Mouse (Mus musculus): ENCODE data around the gene Vamp2. TPM values are rescaled to one million over a fixed set of nuclear protein-coding genes. Genes with fewer than 3 reads are reported as not detected.

Vamp2 gene
- polyA plus RNA-seq, 1 experiment from 2014 or later: 64.2 TPM

DNA sequence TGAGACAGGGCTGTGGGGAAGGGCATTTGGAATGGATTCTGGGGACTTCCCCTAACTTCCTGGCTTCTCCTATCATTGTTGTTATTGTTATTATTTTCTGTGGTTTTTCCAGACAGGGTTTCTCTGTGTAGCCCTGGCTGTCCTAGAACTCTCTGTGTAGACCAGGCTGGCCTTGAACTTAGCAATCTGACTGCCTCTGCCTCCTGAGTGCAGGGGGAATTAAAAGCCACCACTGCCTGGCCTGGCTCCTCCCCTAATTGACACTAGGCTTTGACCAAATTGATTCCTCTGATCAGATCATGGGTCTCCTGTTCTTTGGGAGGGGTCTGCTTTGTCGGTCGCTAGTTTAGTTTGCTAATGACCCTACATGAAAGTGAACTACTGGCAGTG lies 38.4 kb downstream of the Vamp2 start:
- WGBS: 25% methylated on average over 2 of the region's 2 CpGs
- H3K4me3 ChIP-seq (ENCODE audit: low read depth, low read length): no peak overlapping the region
- DNase-seq (ENCODE audit: low spot score) (no peak), ATAC-seq (ENCODE audit: insufficient number of reproducible peaks, low FRiP score, low TSS enrichment, low read depth) (no peak)
- peak overlapping the region; percentile 93; the same call in 1 of the 2 replicates for H3K4me2 ChIP-seq (ENCODE audit: low read depth, severe bottlenecking)
- H3K9ac ChIP-seq (ENCODE audit: low read length): no peak overlapping the region
- H3K36me3 ChIP-seq (ENCODE audit: control insufficient read depth, insufficient read depth, low read length): no peaks in the 10 kb centered on the region
- H3K4me1 ChIP-seq (ENCODE audit: control insufficient read depth, insufficient read depth, low read length): peaks cover 9% of the 10 kb centered on the region
- H3K9me3 ChIP-seq (ENCODE audit: control insufficient read depth, low read length): no peaks in the 10 kb centered on the region
- 0 out of 2 replicates have a peak, but pooled peaks cover 3% of the 10 kb centered on the region for H3K27me3 ChIP-seq (ENCODE audit: control insufficient read depth, insufficient read depth, low read length)
- H3K27ac ChIP-seq (replicated peaks; ENCODE audit: low read depth, low read length): no peak overlapping the region

DNA sequence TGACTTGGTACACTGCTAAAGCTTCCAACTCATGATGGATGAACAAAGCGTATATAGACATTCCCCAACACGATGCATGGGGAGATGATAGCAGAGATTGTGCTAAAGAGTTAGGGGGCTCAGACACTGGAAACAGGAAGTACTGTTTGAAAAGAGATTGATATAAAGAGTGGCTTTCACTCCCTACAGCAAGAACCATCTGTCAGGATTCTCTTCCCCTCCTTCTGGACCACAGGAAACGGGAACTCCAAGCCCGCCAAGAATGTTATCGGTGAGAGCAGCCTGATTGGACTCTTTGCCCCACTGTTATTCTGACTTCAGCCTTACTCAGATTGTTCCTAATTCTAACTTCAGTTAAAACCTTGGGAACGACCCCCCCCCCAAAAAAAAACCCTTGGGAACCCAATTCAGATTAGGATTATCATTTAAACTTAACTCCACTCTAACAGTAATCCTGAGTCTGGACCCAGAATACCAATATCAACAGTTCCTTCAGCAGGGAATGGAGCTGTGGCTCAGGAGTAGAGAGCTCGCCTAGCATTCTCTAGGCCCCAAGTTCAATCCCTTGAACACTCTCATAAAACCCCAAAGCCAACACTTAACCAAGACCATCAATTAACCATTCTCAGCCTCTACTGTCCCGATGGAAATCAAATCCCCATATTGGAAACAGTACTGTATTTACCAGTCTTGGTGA lies 40.3 kb downstream of the Vamp2 start:
- Histone ChIP-seq H3K4me2 (ENCODE audit: low read depth, severe bottlenecking) (no peak overlapping the region), H3K4me3 (ENCODE audit: low read depth, low read length) (no peak overlapping the region), H3K9ac (ENCODE audit: low read length) (no peak overlapping the region), H3K27me3 (ENCODE audit: control insufficient read depth, insufficient read depth, low read length) (0 out of 2 replicates have a peak, but pooled peaks cover 3% of the 10 kb centered on the region), H3K36me3 (ENCODE audit: control insufficient read depth, insufficient read depth, low read length) (no peaks in the 10 kb centered on the region), H3K27ac (replicated peaks; ENCODE audit: low read depth, low read length) (no peak overlapping the region), H3K9me3 (ENCODE audit: control insufficient read depth, low read length) (no peaks in the 10 kb centered on the region), H3K4me1 (ENCODE audit: control insufficient read depth, insufficient read depth, low read length) (peaks cover 7% of the 10 kb centered on the region)
- 74% methylated on average over 8 of the region's 8 CpGs for WGBS
- ATAC-seq (ENCODE audit: insufficient number of reproducible peaks, low FRiP score, low TSS enrichment, low read depth) (no peak), DNase-seq (ENCODE audit: low spot score) (no peak)

DNA sequence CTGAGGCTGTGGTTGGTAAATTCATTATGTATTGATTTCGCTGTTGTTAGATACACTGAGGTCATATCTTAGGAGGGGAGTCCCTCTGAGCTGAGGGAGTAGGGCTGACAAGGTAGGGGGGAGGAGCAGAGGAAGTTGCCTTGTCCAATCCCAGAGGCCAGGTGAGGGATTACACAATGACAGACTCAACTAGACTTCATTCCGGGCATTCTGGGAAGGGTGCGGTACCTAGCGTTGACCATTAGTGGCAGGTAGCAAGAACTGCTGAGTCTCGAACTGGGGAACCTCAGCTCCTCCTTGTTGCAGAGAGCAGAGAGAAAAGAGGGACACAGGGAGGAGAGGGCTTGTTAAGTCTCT lies 45.3 kb downstream of the Vamp2 start:
- no peak for ATAC-seq (ENCODE audit: insufficient number of reproducible peaks, low FRiP score, low TSS enrichment, low read depth)
- 0 out of 2 replicates have a peak, but pooled peaks cover 5% of the 10 kb centered on the region for H3K4me1 ChIP-seq (ENCODE audit: control insufficient read depth, insufficient read depth, low read length)
- DNase-seq (ENCODE audit: low spot score): peak; percentile 66
- no peaks in the 10 kb centered on the region for H3K27me3 ChIP-seq (ENCODE audit: control insufficient read depth, insufficient read depth, low read length)
- no peaks in the 10 kb centered on the region for H3K9me3 ChIP-seq (ENCODE audit: control insufficient read depth, low read length)
- H3K9ac ChIP-seq (ENCODE audit: low read length): no peak overlapping the region
- WGBS: 23% methylated on average over 5 of the region's 5 CpGs
- H3K36me3 ChIP-seq (ENCODE audit: control insufficient read depth, insufficient read depth, low read length): no peaks in the 10 kb centered on the region
- peak overlapping the region; percentile 71 for H3K4me2 ChIP-seq (ENCODE audit: low read depth, severe bottlenecking)
- no peak overlapping the region for H3K27ac ChIP-seq (replicated peaks; ENCODE audit: low read depth, low read length)
- peak overlapping the region; percentile 33 for H3K4me3 ChIP-seq (ENCODE audit: low read depth, low read length)

- WGBS: 2% methylated on average over 34 of the region's 34 CpGs
- Histone ChIP-seq H3K9me3 (ENCODE audit: control insufficient read depth, low read length) (no peaks in the 10 kb centered on the region), H3K27ac (replicated peaks; ENCODE audit: low read depth, low read length) (no peak overlapping the region), H3K27me3 (ENCODE audit: control insufficient read depth, insufficient read depth, low read length) (no peaks in the 10 kb centered on the region), H3K36me3 (ENCODE audit: control insufficient read depth, insufficient read depth, low read length) (no peaks in the 10 kb centered on the region), H3K4me2 (ENCODE audit: low read depth, severe bottlenecking) (peak overlapping the region; percentile 71), H3K4me3 (ENCODE audit: low read depth, low read length) (peak overlapping the region; percentile 33), H3K9ac (ENCODE audit: low read length) (peak overlapping the region; percentile 41), H3K4me1 (ENCODE audit: control insufficient read depth, insufficient read depth, low read length) (0 out of 2 replicates have a peak, but pooled peaks cover 5% of the 10 kb centered on the region)
- ATAC-seq (ENCODE audit: insufficient number of reproducible peaks, low FRiP score, low TSS enrichment, low read depth): peak; percentile 60
- DNase-seq (ENCODE audit: low spot score): peak; percentile 66
These were observed 45.8 kb downstream of the Vamp2 start for GRCm38 (mm10) chr11:69133923-69134621.

GRCm38 (mm10) chr11:69134622-69134968 lies 46.3 kb downstream of the Vamp2 start:
- H3K4me1 ChIP-seq (ENCODE audit: control insufficient read depth, insufficient read depth, low read length): 0 out of 2 replicates have a peak, but pooled peaks cover 5% of the 10 kb centered on the region
- no peaks in the 10 kb centered on the region for H3K9me3 ChIP-seq (ENCODE audit: control insufficient read depth, low read length)
- ATAC-seq (ENCODE audit: insufficient number of reproducible peaks, low FRiP score, low TSS enrichment, low read depth): no peak
- WGBS: 23% methylated on average over 8 of the region's 8 CpGs
- H3K27ac ChIP-seq (replicated peaks; ENCODE audit: low read depth, low read length): no peak overlapping the region
- no peaks in the 10 kb centered on the region for H3K27me3 ChIP-seq (ENCODE audit: control insufficient read depth, insufficient read depth, low read length)
- peak overlapping the region; percentile 33 for H3K4me3 ChIP-seq (ENCODE audit: low read depth, low read length)
- peak overlapping the region; percentile 71 for H3K4me2 ChIP-seq (ENCODE audit: low read depth, severe bottlenecking)
- H3K9ac ChIP-seq (ENCODE audit: low read length): peak overlapping the region; percentile 41; the same call in 1 of the 2 replicates
- DNase-seq (ENCODE audit: low spot score): no peak
- no peaks in the 10 kb centered on the region for H3K36me3 ChIP-seq (ENCODE audit: control insufficient read depth, insufficient read depth, low read length)

DNA sequence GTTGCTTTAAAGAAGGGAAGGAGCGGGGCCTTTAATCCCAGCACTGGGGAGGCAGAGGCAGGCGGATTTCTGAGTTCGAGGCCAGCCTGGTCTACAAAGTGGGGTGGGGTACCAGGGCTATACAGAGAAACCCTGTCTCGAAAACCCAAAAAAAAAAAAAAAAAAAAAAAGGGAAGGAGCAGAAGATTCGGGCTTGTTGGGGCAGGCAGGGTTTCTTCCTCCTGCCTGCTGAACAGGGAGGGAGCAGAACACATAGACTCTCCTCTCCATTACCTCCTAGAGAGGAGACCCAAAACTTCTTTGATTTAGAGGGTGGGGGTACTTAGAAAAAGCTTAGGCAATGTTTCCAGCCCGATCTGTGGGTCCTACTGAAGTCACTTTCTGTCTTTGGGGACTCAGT lies 47.1 kb downstream of the Vamp2 start:
- no peak overlapping the region for H3K9ac ChIP-seq (ENCODE audit: low read length)
- WGBS: 92% methylated on average over 6 of the region's 6 CpGs
- H3K36me3 ChIP-seq (ENCODE audit: control insufficient read depth, insufficient read depth, low read length): no peaks in the 10 kb centered on the region
- no peaks in the 10 kb centered on the region for H3K27me3 ChIP-seq (ENCODE audit: control insufficient read depth, insufficient read depth, low read length)
- no peaks in the 10 kb centered on the region for H3K9me3 ChIP-seq (ENCODE audit: control insufficient read depth, low read length)
- no peak overlapping the region for H3K27ac ChIP-seq (replicated peaks; ENCODE audit: low read depth, low read length)
- H3K4me2 ChIP-seq (ENCODE audit: low read depth, severe bottlenecking): no peak overlapping the region
- ATAC-seq (ENCODE audit: insufficient number of reproducible peaks, low FRiP score, low TSS enrichment, low read depth) (no peak), DNase-seq (ENCODE audit: low spot score) (no peak)
- no peak overlapping the region for H3K4me3 ChIP-seq (ENCODE audit: low read depth, low read length)
- 0 out of 2 replicates have a peak, but pooled peaks cover 5% of the 10 kb centered on the region for H3K4me1 ChIP-seq (ENCODE audit: control insufficient read depth, insufficient read depth, low read length)

Other genes with a start within 250 kb of the Vamp2 start
- 53.2 and 57.8 TPM in 2 replicates for gene Ndel1, start 216.6 kb upstream of the Vamp2 start, polyA plus RNA-seq (2014; fragmentation: Nextera tagmentation; extraction: Ambion mirVana)
- gene Rnf222, start 199.9 kb upstream of the Vamp2 start, polyA plus RNA-seq (2014; fragmentation: Nextera tagmentation; extraction: Ambion mirVana): not detected in 2 replicates
- gene Rpl26, start 186.9 kb upstream of the Vamp2 start, polyA plus RNA-seq (2014; fragmentation: Nextera tagmentation; extraction: Ambion mirVana): 1,145 and 1,149 TPM in 2 replicates
- gene Odf4, start 161.4 kb upstream of the Vamp2 start, polyA plus RNA-seq (2014; fragmentation: Nextera tagmentation; extraction: Ambion mirVana): not detected in 2 replicates
- 6.7 and 7.7 TPM in 2 replicates for gene Arhgef15, start 131.0 kb upstream of the Vamp2 start, polyA plus RNA-seq (2014; fragmentation: Nextera tagmentation; extraction: Ambion mirVana)
- 2.6 and 3.0 TPM in 2 replicates for gene Slc25a35, start 120.4 kb upstream of the Vamp2 start, polyA plus RNA-seq (2014; fragmentation: Nextera tagmentation; extraction: Ambion mirVana)
- 82.6 and 84.4 TPM in 2 replicates for gene Rangrf, start 113.3 kb upstream of the Vamp2 start, polyA plus RNA-seq (2014; fragmentation: Nextera tagmentation; extraction: Ambion mirVana)
- 43.6 and 48.8 TPM in 2 replicates for gene Pfas, start 80.0 kb upstream of the Vamp2 start, polyA plus RNA-seq (2014; fragmentation: Nextera tagmentation; extraction: Ambion mirVana)
- gene Ctc1, start 72.6 kb upstream of the Vamp2 start, polyA plus RNA-seq (2014; fragmentation: Nextera tagmentation; extraction: Ambion mirVana): 80.4 and 83.1 TPM in 2 replicates
- gene Aurkb, start 42.8 kb upstream of the Vamp2 start, polyA plus RNA-seq (2014; fragmentation: Nextera tagmentation; extraction: Ambion mirVana): 171 and 178 TPM in 2 replicates
- gene Borcs6, start 28.8 kb upstream of the Vamp2 start, polyA plus RNA-seq (2014; fragmentation: Nextera tagmentation; extraction: Ambion mirVana): 6.2 and 7.0 TPM in 2 replicates
- 34.6 and 36.7 TPM in 2 replicates for gene Tmem107, start 17.7 kb upstream of the Vamp2 start, polyA plus RNA-seq (2014; fragmentation: Nextera tagmentation; extraction: Ambion mirVana)
- 8.0 and 9.1 TPM in 2 replicates for gene Per1, start 6.7 kb downstream of the Vamp2 start, polyA plus RNA-seq (2014; fragmentation: Nextera tagmentation; extraction: Ambion mirVana)
- 0.54 and 0.65 TPM in 2 replicates for gene Hes7, start 31.9 kb downstream of the Vamp2 start, polyA plus RNA-seq (2014; fragmentation: Nextera tagmentation; extraction: Ambion mirVana)
- 0.19 TPM in 1 of 2 replicates, not detected in the other for gene 9130213A22Rik, start 34.1 kb downstream of the Vamp2 start, polyA plus RNA-seq (2014; fragmentation: Nextera tagmentation; extraction: Ambion mirVana)
- gene Aloxe3, start 37.4 kb downstream of the Vamp2 start, polyA plus RNA-seq (2014; fragmentation: Nextera tagmentation; extraction: Ambion mirVana): 0.17 and 0.25 TPM in 2 replicates
- gene Alox12b, start 68.5 kb downstream of the Vamp2 start, polyA plus RNA-seq (2014; fragmentation: Nextera tagmentation; extraction: Ambion mirVana): 0.05 TPM in 1 of 2 replicates, not detected in the other
- gene Alox8, start 109.4 kb downstream of the Vamp2 start, polyA plus RNA-seq (2014; fragmentation: Nextera tagmentation; extraction: Ambion mirVana): 0.07 TPM in 1 of 2 replicates, not detected in the other
- not detected in 2 replicates for gene Gucy2e, start 148.5 kb downstream of the Vamp2 start, polyA plus RNA-seq (2014; fragmentation: Nextera tagmentation; extraction: Ambion mirVana)
- 23.4 and 24.5 TPM in 2 replicates for gene Cntrob, start 235.3 kb downstream of the Vamp2 start, polyA plus RNA-seq (2014; fragmentation: Nextera tagmentation; extraction: Ambion mirVana)
- gene Trappc1, start 235.5 kb downstream of the Vamp2 start, polyA plus RNA-seq (2014; fragmentation: Nextera tagmentation; extraction: Ambion mirVana): 149 and 161 TPM in 2 replicates
- gene Kcnab3, start 237.8 kb downstream of the Vamp2 start, polyA plus RNA-seq (2014; fragmentation: Nextera tagmentation; extraction: Ambion mirVana): 2.2 TPM in 2 replicates

Data from limb, embryonic 11.5 days (tissue).